Mouse (Mus musculus) C2C12 (cell line): ENCODE measurements around the gene Inava.

Experiments used
- CEBPB ChIP-seq: IDR thresholded peaks from one replicate; pipeline ENCODE4 v1.6.1; 2011; ENCODE audit warnings: low read depth, mild to moderate bottlenecking, control low read depth, moderate library complexity
- CTCF ChIP-seq: IDR thresholded peaks from one replicate; pipeline ENCODE4 v1.5.1; 2011; ENCODE audit not compliant: control insufficient read depth, insufficient read depth, insufficient read length
- MAX ChIP-seq: IDR thresholded peaks from one replicate; pipeline ENCODE4 v1.6.1; 2011; ENCODE audit warnings: mild to moderate bottlenecking, control low read depth
- MYOD1 ChIP-seq: IDR thresholded peaks from one replicate; pipeline ENCODE4 v1.6.1; 2011; ENCODE audit warnings: low read depth; ENCODE audit not compliant: control insufficient read depth, insufficient read length
- MYOG ChIP-seq: IDR thresholded peaks from one replicate; pipeline ENCODE4 v1.6.1; 2011; ENCODE audit not compliant: control insufficient read depth, insufficient read length; ENCODE audit errors: extremely low read depth
- USF1 ChIP-seq: IDR thresholded peaks from one replicate; pipeline ENCODE4 v1.6.1; 2011; ENCODE audit warnings: low read depth, mild to moderate bottlenecking, control low read depth, moderate library complexity

GRCm38 (mm10) chr1:136277366-136277765, 43.3 kb upstream of the Inava start:
- TF ChIP-seq USF1 (no peak), CTCF (no peak), MAX (no peak), MYOD1 (no peak), MYOG (no peak), CEBPB (no peak)
